Mouse (Mus musculus): ENCODE results near the gene Gm20422.

GRCm38 (mm10) chr8:69789105-69789504, 14.4 kb upstream of the Gm20422 start:
- TF ChIP-seq CTCF (IDR thresholded peaks at IDR 0.05; ENCODE audit: low read depth) (no peak), EP300 (IDR thresholded peaks at IDR 0.05; ENCODE audit: low read depth) (no peak)

Measured in liver, postnatal 0 days (tissue).